In genomic region chr4:148641121-148641520, GRCm38 (mm10) we compare ENCODE assay signal across 28 mouse cellular contexts. TPM values are rescaled to one million over a fixed set of nuclear protein-coding genes. Genes with fewer than 3 reads are reported as not detected.
DNase-seq lines count a peak whose midpoint lies in the region; ATAC-seq and TF ChIP-seq lines count a peak whose summit lies in the region.
"Had no signal": no experiment of that assay in that cellular context is flagged by ENCODE, and none has a peak within 500 bp of the region (broad histone marks: within the 10 kb centered on the region; RNA-seq: fewer than 3 reads in every experiment).

No protein-coding gene starts in this region.

- no peak overlapping the region for H3K4me2 ChIP-seq in liver, embryonic 11.5 days
- H3K4me2 ChIP-seq in kidney, embryonic 16.5 days (replicated peaks; ENCODE audit: low read depth, low read length): no peak overlapping the region
- no peak overlapping the region for H3K4me2 ChIP-seq in forebrain, postnatal 0 days (ENCODE audit: low read depth)
- no peak overlapping the region for H3K4me2 ChIP-seq in forebrain, embryonic 12.5 days
- H3K4me2 ChIP-seq: embryonic facial prominence, embryonic 13.5 days; limb, embryonic 15.5 days; midbrain, embryonic 12.5 days had no signal

- H3K9me3 ChIP-seq in liver, embryonic 11.5 days (ENCODE audit: control insufficient read depth, low read length): no peaks in the 10 kb centered on the region
- no peaks in the 10 kb centered on the region for H3K9me3 ChIP-seq in kidney, embryonic 16.5 days (ENCODE audit: low read length)
- no peaks in the 10 kb centered on the region for H3K9me3 ChIP-seq in forebrain, postnatal 0 days (ENCODE audit: low read length)
- H3K9me3 ChIP-seq in forebrain, embryonic 12.5 days: no peaks in the 10 kb centered on the region
- H3K9me3 ChIP-seq: embryonic facial prominence, embryonic 13.5 days; heart, embryonic 10.5 days; limb, embryonic 15.5 days had no signal

- H3K4me1 ChIP-seq in liver, adult 2 months (ENCODE audit: control insufficient read depth, insufficient read depth, low read length): no peaks in the 10 kb centered on the region
- peaks cover 8% of the 10 kb centered on the region for H3K4me1 ChIP-seq in liver, embryonic 11.5 days (replicated peaks; ENCODE audit: control insufficient read depth, insufficient read depth, low read length)
- peaks cover 13% of the 10 kb centered on the region for H3K4me1 ChIP-seq in kidney, embryonic 16.5 days (ENCODE audit: insufficient read depth, low read length)
- H3K4me1 ChIP-seq in forebrain, postnatal 0 days (ENCODE audit: insufficient read depth): no peaks in the 10 kb centered on the region
- peaks cover 8% of the 10 kb centered on the region; the same call in 1 of the 2 replicates for H3K4me1 ChIP-seq in forebrain, embryonic 12.5 days

- DNase-seq in liver, adult 2 months (ENCODE audit: extremely low read depth, low read depth, low spot score): peak; percentile 69
- DNase-seq in liver, embryonic 11.5 days (ENCODE audit: low spot score): no peak
- DNase-seq in kidney, adult 18-20 months: peak; percentile 72
- peak; percentile 30 to 60 for DNase-seq in kidney, postnatal 4 days
- DNase-seq in forebrain, postnatal 0 days: no peak
- DNase-seq in thymus, postnatal 25 days: no peak
- DNase-seq: adrenal gland, postnatal 14 days; cerebellum, adult 8-10 months; cerebellum, postnatal 36 days; embryo, embryonic 11 days; gastrocnemius, postnatal 10 days; layer of hippocampus, adult 9-11 months; left cerebral cortex, postnatal 4 days; lung, postnatal 14 days; thymus, adult 2 months had no signal

- TF ChIP-seq CTCF in liver, adult 2 months (IDR thresholded peaks at IDR 0.05; ENCODE audit: low read depth, low read length): no peak
- no peak for TF ChIP-seq CTCF in forebrain, postnatal 0 days (IDR thresholded peaks at IDR 0.05; ENCODE audit: low read depth)

- WGBS in liver, adult 2 months: 64% methylated on average over 5 of the region's 5 CpGs
- WGBS in liver, embryonic 11.5 days: 87% methylated on average over 5 of the region's 5 CpGs
- 53% methylated on average over 5 of the region's 5 CpGs for WGBS in kidney, embryonic 16.5 days
- WGBS in forebrain, postnatal 0 days: 73% methylated on average over 5 of the region's 5 CpGs
- 79% methylated on average over 5 of the region's 5 CpGs for WGBS in forebrain, embryonic 12.5 days

- no peak for ATAC-seq in liver, embryonic 11.5 days (replicated peaks; ENCODE audit: low FRiP score)
- ATAC-seq in kidney, embryonic 16.5 days (ENCODE audit: low FRiP score, low TSS enrichment): peak; percentile 89
- ATAC-seq in forebrain, postnatal 0 days: no peak
- no peak for ATAC-seq in forebrain, embryonic 12.5 days (ENCODE audit: low FRiP score)
- ATAC-seq: forebrain, embryonic 14.5 days; hindbrain, postnatal 0 days had no signal

- no peak overlapping the region for H3K9ac ChIP-seq in liver, adult 2 months (ENCODE audit: low read depth, low read length)
- H3K9ac ChIP-seq in liver, embryonic 11.5 days (ENCODE audit: low read depth, low read length): no peak overlapping the region
- no peak overlapping the region; the same call in 1 of the 2 replicates for H3K9ac ChIP-seq in kidney, embryonic 16.5 days (replicated peaks; ENCODE audit: low read length)
- H3K9ac ChIP-seq in forebrain, postnatal 0 days: no peak overlapping the region
- H3K9ac ChIP-seq in forebrain, embryonic 12.5 days: no peak overlapping the region
- H3K9ac ChIP-seq: embryonic facial prominence, embryonic 13.5 days; limb, embryonic 15.5 days; midbrain, embryonic 12.5 days had no signal

- no peak for TF ChIP-seq POLR2A in liver, adult 2 months (IDR thresholded peaks at IDR 0.05; ENCODE audit: extremely low read depth, insufficient read depth, low read length)

- H3K79me2 ChIP-seq in liver, adult 2 months (ENCODE audit: control insufficient read depth, insufficient read depth, low read length): no peaks in the 10 kb centered on the region

- no peaks in the 10 kb centered on the region for H3K36me3 ChIP-seq in liver, adult 2 months (ENCODE audit: control insufficient read depth, insufficient read depth, low read length)
- H3K36me3 ChIP-seq in liver, embryonic 11.5 days (ENCODE audit: control insufficient read depth, insufficient read depth, low read length): no peaks in the 10 kb centered on the region
- H3K36me3 ChIP-seq in kidney, embryonic 16.5 days (ENCODE audit: insufficient read depth, low read length): no peaks in the 10 kb centered on the region
- no peaks in the 10 kb centered on the region for H3K36me3 ChIP-seq in forebrain, postnatal 0 days (ENCODE audit: insufficient read depth)
- H3K36me3 ChIP-seq in forebrain, embryonic 12.5 days (replicated peaks): no peaks in the 10 kb centered on the region
- H3K36me3 ChIP-seq: embryonic facial prominence, embryonic 13.5 days; heart, embryonic 10.5 days; limb, embryonic 15.5 days; midbrain, embryonic 12.5 days had no signal

- no peak overlapping the region for H3K27ac ChIP-seq in liver, adult 2 months (replicated peaks; ENCODE audit: insufficient read depth, low read depth, low read length)
- no peak overlapping the region for H3K27ac ChIP-seq in liver, embryonic 11.5 days (ENCODE audit: low read depth, low read length)
- H3K27ac ChIP-seq in kidney, embryonic 16.5 days (ENCODE audit: low read length): peak overlapping the region; percentile 91
- H3K27ac ChIP-seq in forebrain, postnatal 0 days (ENCODE audit: low read depth, low read length): no peak overlapping the region
- no peak overlapping the region for H3K27ac ChIP-seq in forebrain, embryonic 12.5 days
- H3K27ac ChIP-seq: embryonic facial prominence, embryonic 13.5 days; heart, embryonic 10.5 days; hindbrain, postnatal 0 days; left cerebral cortex, adult 2 months; limb, embryonic 15.5 days; midbrain, embryonic 12.5 days had no signal

- no peaks in the 10 kb centered on the region for H3K27me3 ChIP-seq in liver, adult 2 months (ENCODE audit: control insufficient read depth, insufficient read depth, low read length)
- no peaks in the 10 kb centered on the region; the same call in 1 of the 2 replicates for H3K27me3 ChIP-seq in liver, embryonic 11.5 days (replicated peaks; ENCODE audit: control insufficient read depth, insufficient read depth, low read length)
- no peaks in the 10 kb centered on the region for H3K27me3 ChIP-seq in kidney, embryonic 16.5 days (ENCODE audit: insufficient read depth, low read length)
- H3K27me3 ChIP-seq in forebrain, postnatal 0 days (ENCODE audit: insufficient read depth, low read length): no peaks in the 10 kb centered on the region
- H3K27me3 ChIP-seq in forebrain, embryonic 12.5 days: peaks cover 2% of the 10 kb centered on the region; the same call in 1 of the 2 replicates
- H3K27me3 ChIP-seq: embryonic facial prominence, embryonic 13.5 days; limb, embryonic 15.5 days; midbrain, embryonic 12.5 days had no signal

- H3K4me3 ChIP-seq in liver, adult 2 months (ENCODE audit: insufficient read depth, low read depth, low read length): no peak overlapping the region
- no peak overlapping the region for H3K4me3 ChIP-seq in liver, embryonic 11.5 days (ENCODE audit: low read depth, low read length)
- H3K4me3 ChIP-seq in kidney, embryonic 16.5 days (ENCODE audit: low read length): no peak overlapping the region
- H3K4me3 ChIP-seq in forebrain, postnatal 0 days (ENCODE audit: low read depth, low read length): no peak overlapping the region
- H3K4me3 ChIP-seq in forebrain, embryonic 12.5 days (replicated peaks): no peak overlapping the region
- H3K4me3 ChIP-seq: embryonic facial prominence, embryonic 13.5 days; heart, embryonic 10.5 days; left cerebral cortex, adult 2 months; limb, embryonic 15.5 days; midbrain, embryonic 12.5 days had no signal

RNA-seq across cellular contexts. Expression of gene Gm572, which starts 2.0 kb away (rescaled TPM):
- total RNA-seq in liver, adult 2 months (2014; rRNA removed): not detected in 2 replicates
- not detected in 2 replicates for polyA plus RNA-seq in liver, adult 2 months (2012; rRNA removed)
- not detected in 2 replicates for polyA plus RNA-seq in liver, embryonic 11.5 days (2014; fragmentation: Nextera tagmentation; extraction: Ambion mirVana)
- not detected in 2 replicates for polyA plus RNA-seq in kidney, embryonic 16.5 days (2015; fragmentation: Nextera tagmentation; extraction: Ambion mirVana)
- total RNA-seq in forebrain, postnatal 0 days (2014; rRNA removed): not detected in 2 replicates
- polyA plus RNA-seq in forebrain, postnatal 0 days (2015; fragmentation: Nextera tagmentation; extraction: Ambion mirVana): not detected in 2 replicates
- not detected in 2 replicates for polyA plus RNA-seq in forebrain, embryonic 12.5 days (2016; fragmentation: Nextera tagmentation; extraction: Ambion mirVana)
- total RNA-seq: adrenal gland, postnatal 14 days; granulocyte monocyte progenitor cell, adult 5-6 weeks; hindbrain, postnatal 0 days; left cerebral cortex, adult 2 months; left cerebral cortex, postnatal 4 days; monocyte, adult 5-6 weeks had no signal
- polyA plus RNA-seq: embryonic facial prominence, embryonic 13.5 days; forebrain, embryonic 14.5 days; heart, embryonic 10.5 days; hindbrain, embryonic 11.5 days; hindbrain, postnatal 0 days; large intestine, adult 2 months; limb, embryonic 15.5 days; midbrain, embryonic 12.5 days had no signal

RNA-seq across cellular contexts. Expression of gene Tardbp, which starts 14.3 kb away (rescaled TPM):
- 87.2 and 111 TPM in 2 replicates for total RNA-seq in liver, adult 2 months (2014; rRNA removed)
- polyA plus RNA-seq in liver, adult 2 months (2012; rRNA removed): 33.2 and 33.4 TPM in 2 replicates
- 226 and 230 TPM in 2 replicates for polyA plus RNA-seq in liver, embryonic 11.5 days (2014; fragmentation: Nextera tagmentation; extraction: Ambion mirVana)
- 337 and 369 TPM in 2 replicates for polyA plus RNA-seq in kidney, embryonic 16.5 days (2015; fragmentation: Nextera tagmentation; extraction: Ambion mirVana)
- total RNA-seq in forebrain, postnatal 0 days (2014; rRNA removed): 107 and 159 TPM in 2 replicates
- polyA plus RNA-seq in forebrain, postnatal 0 days (2015; fragmentation: Nextera tagmentation; extraction: Ambion mirVana): 101 and 104 TPM in 2 replicates
- polyA plus RNA-seq in forebrain, embryonic 12.5 days (2016; fragmentation: Nextera tagmentation; extraction: Ambion mirVana): 447 and 449 TPM in 2 replicates

RNA-seq across cellular contexts. Expression of gene Masp2, which starts 38.8 kb away (rescaled TPM):
- 191 and 270 TPM in 2 replicates for total RNA-seq in liver, adult 2 months (2014; rRNA removed)
- polyA plus RNA-seq in liver, adult 2 months (2012; rRNA removed): 712 and 829 TPM in 2 replicates
- 5.0 and 6.8 TPM in 2 replicates for polyA plus RNA-seq in liver, embryonic 11.5 days (2014; fragmentation: Nextera tagmentation; extraction: Ambion mirVana)
- 0.27 and 0.52 TPM in 2 replicates for polyA plus RNA-seq in kidney, embryonic 16.5 days (2015; fragmentation: Nextera tagmentation; extraction: Ambion mirVana)
- total RNA-seq in forebrain, postnatal 0 days (2014; rRNA removed): 0.24 TPM in 1 of 2 replicates, not detected in the other
- polyA plus RNA-seq in forebrain, postnatal 0 days (2015; fragmentation: Nextera tagmentation; extraction: Ambion mirVana): 0.26 TPM in 1 of 2 replicates, not detected in the other
- 0.27 and 0.50 TPM in 2 replicates for polyA plus RNA-seq in forebrain, embryonic 12.5 days (2016; fragmentation: Nextera tagmentation; extraction: Ambion mirVana)
- polyA plus RNA-seq: forebrain, embryonic 14.5 days; large intestine, adult 2 months; midbrain, embryonic 12.5 days had no signal

RNA-seq across cellular contexts. Expression of gene Srm, which starts 49.8 kb away (rescaled TPM):
- total RNA-seq in liver, adult 2 months (2014; rRNA removed): 11.1 and 14.7 TPM in 2 replicates
- 33.1 and 39.5 TPM in 2 replicates for polyA plus RNA-seq in liver, adult 2 months (2012; rRNA removed)
- 510 and 529 TPM in 2 replicates for polyA plus RNA-seq in liver, embryonic 11.5 days (2014; fragmentation: Nextera tagmentation; extraction: Ambion mirVana)
- polyA plus RNA-seq in kidney, embryonic 16.5 days (2015; fragmentation: Nextera tagmentation; extraction: Ambion mirVana): 187 and 188 TPM in 2 replicates
- total RNA-seq in forebrain, postnatal 0 days (2014; rRNA removed): 59.9 and 60.3 TPM in 2 replicates
- polyA plus RNA-seq in forebrain, postnatal 0 days (2015; fragmentation: Nextera tagmentation; extraction: Ambion mirVana): 199 and 232 TPM in 2 replicates
- polyA plus RNA-seq in forebrain, embryonic 12.5 days (2016; fragmentation: Nextera tagmentation; extraction: Ambion mirVana): 163 and 166 TPM in 2 replicates

Comparison
In these comparisons a context has a peak if more than half of its experiments do, and no peak if none do; other contexts are left out.
1. DNase-seq: peak in liver, adult 2 months (single experiment), kidney, adult 18-20 months (single experiment) and kidney, postnatal 4 days (2 of 2); none in liver, embryonic 11.5 days (single experiment), forebrain, postnatal 0 days (single experiment) and thymus, postnatal 25 days (single experiment).
2. RNA of gene Masp2, which starts 38.8 kb away (polyA plus RNA-seq): 712 to 829 TPM in liver, adult 2 months; 5.0 to 6.8 TPM in liver, embryonic 11.5 days, 0.27 to 0.52 TPM in kidney, embryonic 16.5 days, 0.27 to 0.50 TPM in forebrain, embryonic 12.5 days and 0.26 TPM in forebrain, postnatal 0 days; every median in the first group is over 10 times any median in the second.